Mouse (Mus musculus): ENCODE measurements around the gene Shbg.
"Not testable (repeated sequence)": the region's sequence is repeated elsewhere in the genome, so short reads cannot be mapped to it uniquely, and the experiment has no call there.

Shbg gene

GRCm38 (mm10) chr11:69629802-69630201 lies 12.1 kb upstream of the Shbg start:
- no peak for DNase-seq

GRCm38 (mm10) chr11:69628286-69628685 lies 10.6 kb upstream of the Shbg start:
- DNase-seq, result peak; percentile 69

GRCm38 (mm10) chr11:69624339-69624738 lies 6.6 kb upstream of the Shbg start:
- not testable (repeated sequence) for DNase-seq

- DNase-seq, result no peak
These were observed 5.3 kb upstream of the Shbg start for GRCm38 (mm10) chr11:69623006-69623405.

GRCm38 (mm10) chr11:69622406-69622805 lies 4.7 kb upstream of the Shbg start:
- DNase-seq, result no peak

GRCm38 (mm10) chr11:69621571-69622268 lies 4.0 kb upstream of the Shbg start, which contains the start of gene Sat2:
Gene Sat2, plus strand, starts transcription at chr11:69622024.
- DNase-seq, result no peak

- DNase-seq, result no peak
These were observed 2.8 kb upstream of the Shbg start for GRCm38 (mm10) chr11:69620394-69621081.

GRCm38 (mm10) chr11:69616781-69617180 lies 924 bp downstream of the Shbg start:
- no peak for DNase-seq

- DNase-seq, result not testable (repeated sequence)
These were observed 3.5 kb downstream of the Shbg start for GRCm38 (mm10) chr11:69614257-69614588.

- peak; percentile 75 for DNase-seq
These were observed 4.0 kb downstream of the Shbg start for GRCm38 (mm10) chr11:69613553-69614256.

- DNase-seq, result no peak
These were observed 6.8 kb downstream of the Shbg start for GRCm38 (mm10) chr11:69610899-69611298.

- DNase-seq, result no peak
These were observed 8.3 kb downstream of the Shbg start for GRCm38 (mm10) chr11:69609416-69609815.

GRCm38 (mm10) chr11:69608525-69608924 lies 9.2 kb downstream of the Shbg start:
- DNase-seq, result no peak

- no peak for DNase-seq
These were observed 10.9 kb downstream of the Shbg start for GRCm38 (mm10) chr11:69606832-69607231.

GRCm38 (mm10) chr11:69606491-69606795 lies 11.3 kb downstream of the Shbg start:
- DNase-seq, result no peak

- DNase-seq, result peak; percentile 79
These were observed 11.8 kb downstream of the Shbg start, which contains the start of gene Atp1b2 for GRCm38 (mm10) chr11:69605726-69606490. Gene Atp1b2, minus strand, starts transcription at chr11:69605942.

- DNase-seq, result peak; percentile 16
These were observed 12.7 kb downstream of the Shbg start for GRCm38 (mm10) chr11:69604795-69605664.

- DNase-seq, result no peak
These were observed 13.4 kb downstream of the Shbg start for GRCm38 (mm10) chr11:69604347-69604746.

GRCm38 (mm10) chr11:69603516-69603915 lies 14.2 kb downstream of the Shbg start:
- DNase-seq, result no peak

GRCm38 (mm10) chr11:69601768-69602167 lies 15.9 kb downstream of the Shbg start:
- no peak for DNase-seq

GRCm38 (mm10) chr11:69600098-69600497 lies 17.6 kb downstream of the Shbg start:
- DNase-seq, result no peak

GRCm38 (mm10) chr11:69599436-69599835 lies 18.3 kb downstream of the Shbg start:
- DNase-seq, result no peak
